Mouse (Mus musculus) erythroblast, embryonic 14.5 days (primary cell): ENCODE results near the gene Cdh12.

ENCODE experiments used
- GATA1 ChIP-seq: IDR thresholded peaks from 2 replicates; pipeline ENCODE4 v1.6.1; 2012; ENCODE audit warnings: low read length, inconsistent platforms, mixed read lengths
- TAL1 ChIP-seq: IDR thresholded peaks from 3 replicates; pipeline ENCODE4 v1.6.1; 2012; ENCODE audit warnings: low read length, inconsistent platforms, mixed read lengths

- no peak for TF ChIP-seq GATA1
- no peak for TF ChIP-seq TAL1
Observed at GRCm38 (mm10) chr15:21261318-21261717, 812.3 kb downstream of the Cdh12 start.
